Mouse (Mus musculus): ENCODE data around the gene Hoxb3.

The Hoxb3 gene

DNA sequence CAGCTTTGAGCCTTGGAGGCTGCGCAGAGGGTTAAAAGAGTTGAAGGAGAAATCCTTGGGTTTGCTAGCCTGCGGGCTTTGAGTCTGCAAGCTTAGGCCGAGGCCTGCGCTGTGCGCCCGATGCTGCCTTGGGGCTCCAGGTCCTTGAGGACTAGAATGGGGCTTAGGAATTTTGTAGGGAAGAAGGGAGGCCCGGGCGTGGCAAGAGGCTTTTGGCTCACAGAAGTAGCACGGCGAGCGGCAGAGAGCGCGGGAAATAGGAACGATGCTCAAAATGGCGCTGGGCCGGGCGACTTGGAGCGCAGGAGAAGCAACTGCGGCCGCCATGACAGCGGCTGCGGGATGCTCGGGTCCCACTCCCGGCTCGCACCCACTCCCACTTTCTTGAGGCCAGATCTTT is 31.2 kb downstream of the Hoxb3 start:
- no peak for DNase-seq

DNA sequence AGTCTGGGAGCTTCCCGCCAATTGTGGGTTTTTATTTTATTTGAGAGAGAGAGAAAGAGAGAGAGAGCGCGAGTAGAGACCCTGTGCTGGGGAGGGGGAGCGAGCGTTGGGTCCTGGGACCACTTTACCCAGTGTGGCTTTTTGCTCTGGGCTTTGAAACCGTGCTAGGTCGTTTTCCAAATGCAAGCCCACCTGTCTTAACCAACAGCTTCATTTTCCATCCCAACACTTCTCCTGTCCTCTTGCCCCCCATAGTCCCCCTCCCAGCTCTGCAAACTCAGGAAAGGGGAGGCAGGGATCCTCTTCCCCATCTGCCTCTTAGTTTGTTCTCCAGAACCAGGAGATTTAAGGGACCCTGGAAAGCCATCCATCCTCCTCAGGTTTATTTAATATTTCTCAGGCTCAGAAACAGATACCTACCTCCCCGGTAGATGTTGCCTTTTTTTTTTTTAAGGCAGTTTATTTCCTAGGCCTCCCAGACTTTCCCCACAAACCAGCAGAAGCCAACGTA is 31.7 kb downstream of the Hoxb3 start:
- no peak for DNase-seq

DNA sequence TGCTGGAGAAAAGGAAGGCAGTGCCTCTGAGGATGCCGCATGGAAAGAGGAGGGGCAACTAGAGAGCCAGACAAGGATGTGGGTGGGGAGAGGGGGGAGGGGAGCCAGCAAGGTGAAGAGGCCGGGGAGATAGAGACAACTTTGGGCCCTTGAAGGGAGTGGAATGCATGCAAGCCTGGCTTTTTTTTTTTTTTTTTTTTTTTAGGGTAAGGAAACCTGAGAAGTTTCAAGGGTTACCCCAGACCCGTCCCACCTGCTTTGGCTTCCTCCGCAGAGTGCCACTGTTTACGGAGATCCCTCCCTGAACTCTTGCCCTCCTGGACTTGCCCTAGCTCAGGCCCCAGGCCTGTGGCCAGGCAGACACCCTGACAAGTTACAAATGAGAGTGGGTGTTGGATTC is 40.7 kb downstream of the Hoxb3 start:
- DNase-seq, result no peak

DNA sequence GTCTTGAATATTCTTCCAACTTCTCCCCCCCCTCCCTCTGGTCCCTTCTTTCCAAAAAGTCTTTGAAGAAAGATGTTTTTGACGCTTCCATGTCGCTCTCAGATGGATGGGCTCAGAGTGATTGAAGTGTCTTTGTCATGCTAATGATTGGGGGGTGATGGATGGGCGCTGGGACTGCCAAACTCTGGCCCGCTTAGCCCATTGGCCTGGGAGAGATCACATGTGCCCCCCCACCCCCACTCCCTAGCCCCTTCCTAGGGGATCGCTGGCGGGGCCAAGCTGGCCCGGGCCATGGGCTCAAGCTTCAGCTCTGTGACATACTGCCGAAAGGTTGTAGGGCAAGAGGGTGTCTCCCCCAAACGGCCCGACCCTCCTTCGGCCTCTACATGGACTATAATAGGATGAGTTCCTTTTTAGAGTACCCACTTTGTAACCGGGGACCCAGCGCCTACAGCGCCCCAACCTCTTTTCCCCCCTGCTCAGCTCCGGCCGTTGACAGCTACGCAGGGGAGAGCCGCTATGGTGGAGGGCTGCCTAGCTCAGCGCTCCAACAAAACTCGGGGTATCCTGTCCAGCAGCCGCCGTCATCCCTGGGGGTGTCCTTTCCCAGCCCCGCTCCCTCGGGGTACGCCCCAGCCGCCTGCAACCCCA is 42.4 kb downstream of the Hoxb3 start, which contains the start of gene Hoxb1:
TSS of gene Hoxb1 (plus strand) at position 312 of the 651 bp plus-strand sequence.
- DNase-seq, result no peak

DNA sequence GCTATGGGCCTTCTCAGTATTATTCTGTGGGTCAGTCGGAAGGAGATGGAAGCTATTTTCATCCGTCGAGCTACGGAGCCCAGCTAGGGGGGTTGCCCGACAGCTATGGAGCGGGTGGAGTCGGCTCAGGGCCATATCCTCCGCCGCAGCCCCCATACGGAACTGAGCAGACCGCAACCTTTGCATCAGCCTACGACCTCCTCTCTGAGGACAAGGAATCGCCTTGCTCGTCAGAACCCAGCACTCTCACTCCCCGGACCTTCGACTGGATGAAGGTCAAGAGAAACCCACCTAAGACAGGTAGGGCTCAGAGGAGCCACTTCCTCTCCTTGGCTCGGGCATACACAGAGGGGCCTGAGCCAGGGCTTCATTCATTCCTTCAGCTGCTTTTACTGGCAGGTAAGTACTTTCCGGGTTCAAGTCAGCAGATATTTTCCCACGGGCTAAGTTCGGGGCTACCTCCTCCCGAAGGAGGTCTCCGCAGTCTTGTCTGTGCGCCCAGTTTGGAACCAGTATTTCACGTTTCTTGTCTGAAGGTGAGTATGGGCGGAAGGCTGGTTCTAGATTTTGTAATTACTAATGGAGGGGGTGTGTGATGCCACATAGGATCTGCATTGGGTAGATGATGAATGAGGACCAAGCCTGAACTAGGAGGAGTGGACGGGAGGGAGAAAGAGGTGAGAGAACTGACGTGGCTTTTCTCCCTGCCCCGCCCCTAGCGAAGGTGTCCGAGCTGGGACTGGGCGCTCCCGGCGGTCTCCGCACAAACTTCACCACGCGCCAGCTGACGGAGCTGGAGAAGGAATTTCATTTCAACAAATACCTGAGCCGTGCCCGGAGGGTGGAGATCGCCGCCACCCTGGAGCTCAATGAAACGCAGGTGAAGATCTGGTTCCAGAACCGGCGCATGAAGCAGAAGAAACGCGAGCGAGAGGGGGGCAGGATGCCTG is 43.2 kb downstream of the Hoxb3 start:
- DNase-seq, result no peak

DNA sequence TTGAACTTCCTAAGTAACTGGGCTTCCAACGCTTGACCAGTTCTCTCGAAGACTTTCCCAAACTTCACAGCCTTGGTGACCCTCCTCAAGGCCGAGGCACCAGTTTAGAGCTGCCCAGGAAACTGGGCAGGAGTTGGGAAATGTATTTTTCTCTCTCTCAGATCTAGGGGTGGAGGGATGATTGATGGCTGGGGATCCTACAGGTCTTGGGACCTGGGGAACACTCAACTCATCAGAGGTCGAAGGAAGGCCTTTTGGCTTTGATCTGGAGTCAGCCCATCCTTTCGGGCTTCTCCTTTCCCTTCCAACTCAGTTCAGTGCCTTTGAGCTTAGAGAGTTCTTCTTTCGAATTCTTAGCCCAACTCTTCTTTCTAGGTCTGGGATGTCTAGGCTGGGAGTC is 44.0 kb downstream of the Hoxb3 start:
- DNase-seq, result no peak

DNA sequence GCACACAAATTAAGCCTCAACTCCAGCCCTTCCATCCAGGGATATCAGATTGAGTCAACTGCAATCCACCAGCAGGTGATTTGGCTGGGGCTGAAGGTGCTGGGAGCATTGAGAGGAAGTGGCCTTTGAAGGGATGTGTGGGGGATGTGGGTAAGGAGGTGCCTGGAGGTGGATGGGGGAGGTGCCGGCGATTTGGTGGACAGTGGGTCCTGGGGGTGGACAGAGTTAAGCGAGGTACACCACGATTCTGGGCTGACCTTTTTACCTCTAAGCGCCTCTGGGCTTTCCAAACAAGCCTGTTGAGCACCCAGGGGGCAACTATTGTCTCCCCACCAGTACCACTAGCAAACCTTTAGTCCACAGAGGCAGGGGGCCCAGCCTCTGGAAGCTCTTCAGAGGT is 45.6 kb downstream of the Hoxb3 start:
- DNase-seq, result no peak

DNA sequence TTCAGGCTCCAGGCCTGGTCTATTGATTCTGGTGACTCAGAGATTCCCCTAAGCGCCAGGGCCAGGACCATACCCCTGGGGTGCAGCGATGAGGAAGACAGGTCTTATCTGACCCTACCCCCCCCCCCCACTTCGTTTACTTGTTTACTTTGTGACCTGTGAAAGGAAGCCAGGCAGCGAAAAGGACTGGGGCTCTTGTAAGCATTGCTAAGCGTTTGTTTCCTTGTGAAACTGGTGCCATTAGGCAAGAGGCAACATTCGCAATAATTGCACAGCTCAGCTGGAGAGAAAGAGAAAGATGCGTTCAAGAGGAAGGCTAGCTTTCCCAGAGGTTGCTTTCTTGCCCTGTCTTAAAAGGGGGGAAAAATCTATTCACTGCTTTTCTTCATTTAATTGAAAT is 46.0 kb downstream of the Hoxb3 start:
- DNase-seq, result no peak

DNA sequence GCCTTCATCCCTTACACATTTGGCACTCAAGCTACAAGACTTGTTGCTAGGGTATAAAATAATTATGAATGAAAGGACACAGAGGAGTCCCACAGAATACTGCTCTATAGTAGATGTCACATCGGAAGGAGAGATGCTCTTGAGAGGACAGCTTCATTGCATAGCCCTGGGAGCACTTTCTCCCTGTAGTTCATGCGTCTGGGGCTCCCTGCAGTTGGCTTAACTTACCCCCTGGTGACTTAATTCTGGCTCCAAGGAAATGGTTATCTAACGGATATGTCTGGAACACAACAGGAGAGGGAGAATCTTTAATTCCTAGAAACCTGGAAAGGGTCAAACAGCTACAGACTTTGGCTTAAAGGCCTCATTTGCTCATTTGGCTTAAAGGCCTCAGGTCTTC is 48.6 kb downstream of the Hoxb3 start:
- DNase-seq, result no peak

DNA sequence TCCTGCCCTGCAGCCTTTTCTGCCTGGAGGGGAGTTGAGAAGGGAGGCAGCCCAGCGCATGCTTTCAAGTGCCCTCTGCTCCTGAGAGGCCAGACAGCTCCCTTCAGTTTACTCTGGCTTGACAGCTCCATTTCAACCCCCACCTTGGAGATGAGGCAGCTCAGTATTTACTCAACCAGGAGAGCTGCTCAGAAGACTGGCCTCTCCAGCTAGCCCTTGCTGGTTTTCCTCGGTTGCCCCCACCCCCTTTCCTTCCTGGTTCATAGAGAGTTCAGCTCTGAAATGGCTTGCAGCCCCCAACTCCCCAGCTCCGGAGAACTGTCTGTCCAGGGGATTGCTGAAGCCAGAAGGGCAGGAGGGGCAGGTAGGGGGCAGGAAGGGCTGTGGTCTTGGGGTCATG is 49.4 kb downstream of the Hoxb3 start:
- no peak for DNase-seq

DNA sequence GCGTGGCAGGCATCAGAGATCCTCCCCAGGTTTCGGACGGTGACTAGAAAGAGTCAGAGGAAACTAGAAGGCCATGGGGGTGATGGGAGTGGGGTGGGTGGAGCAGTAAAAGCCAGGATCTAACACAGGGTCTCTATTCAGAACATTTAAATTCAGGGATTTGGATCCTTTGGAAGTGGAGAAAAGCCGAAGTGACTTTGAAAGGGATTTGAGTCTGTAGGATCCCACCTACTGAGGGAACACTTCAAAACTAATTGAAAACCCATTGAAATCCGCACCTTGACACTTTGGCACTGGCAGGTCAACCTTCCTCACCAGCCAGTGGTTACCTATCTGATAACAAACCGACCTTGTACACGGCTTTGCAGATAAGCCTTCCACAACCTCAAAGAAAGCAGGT is 51.7 kb downstream of the Hoxb3 start:
- DNase-seq, result no peak

DNA sequence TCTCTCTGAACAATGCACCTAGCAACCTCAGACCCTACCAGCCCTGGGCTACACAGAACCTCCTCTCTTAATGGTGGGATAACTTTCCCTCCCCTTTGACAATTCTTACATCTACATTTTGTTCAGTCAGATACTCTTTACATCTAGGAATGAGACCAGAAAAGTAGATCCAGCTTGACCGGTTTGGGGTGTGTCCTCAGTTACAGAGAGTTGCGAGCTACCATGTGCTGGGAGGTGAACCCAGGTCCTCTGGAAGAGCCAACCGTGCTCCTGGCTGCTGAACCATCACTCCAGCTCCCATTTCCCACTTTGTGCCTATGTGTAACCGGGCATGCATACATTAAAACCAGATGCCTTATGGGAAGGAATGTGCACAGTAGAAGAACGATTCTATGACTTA is 60.3 kb downstream of the Hoxb3 start:
- DNase-seq, result no peak

DNA sequence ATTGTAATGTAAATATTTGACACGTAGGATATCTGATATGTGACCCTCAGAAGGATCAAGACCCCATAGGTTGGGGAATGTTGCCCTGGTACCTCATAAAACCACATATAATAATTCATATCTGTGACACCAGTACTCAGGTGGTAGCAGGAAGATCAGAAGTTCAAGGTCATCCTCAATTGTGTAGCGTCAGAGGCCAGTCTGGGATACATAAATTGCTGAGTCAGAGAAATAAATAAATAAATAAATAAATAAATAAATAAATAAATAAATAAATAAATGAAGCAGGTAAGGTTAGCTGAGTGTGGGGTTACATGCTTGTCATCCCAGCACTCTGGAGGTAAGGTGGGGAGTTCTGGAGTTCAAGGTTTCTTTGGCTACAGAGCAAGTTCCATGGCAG is 64.5 kb downstream of the Hoxb3 start:
- no peak for DNase-seq

DNA sequence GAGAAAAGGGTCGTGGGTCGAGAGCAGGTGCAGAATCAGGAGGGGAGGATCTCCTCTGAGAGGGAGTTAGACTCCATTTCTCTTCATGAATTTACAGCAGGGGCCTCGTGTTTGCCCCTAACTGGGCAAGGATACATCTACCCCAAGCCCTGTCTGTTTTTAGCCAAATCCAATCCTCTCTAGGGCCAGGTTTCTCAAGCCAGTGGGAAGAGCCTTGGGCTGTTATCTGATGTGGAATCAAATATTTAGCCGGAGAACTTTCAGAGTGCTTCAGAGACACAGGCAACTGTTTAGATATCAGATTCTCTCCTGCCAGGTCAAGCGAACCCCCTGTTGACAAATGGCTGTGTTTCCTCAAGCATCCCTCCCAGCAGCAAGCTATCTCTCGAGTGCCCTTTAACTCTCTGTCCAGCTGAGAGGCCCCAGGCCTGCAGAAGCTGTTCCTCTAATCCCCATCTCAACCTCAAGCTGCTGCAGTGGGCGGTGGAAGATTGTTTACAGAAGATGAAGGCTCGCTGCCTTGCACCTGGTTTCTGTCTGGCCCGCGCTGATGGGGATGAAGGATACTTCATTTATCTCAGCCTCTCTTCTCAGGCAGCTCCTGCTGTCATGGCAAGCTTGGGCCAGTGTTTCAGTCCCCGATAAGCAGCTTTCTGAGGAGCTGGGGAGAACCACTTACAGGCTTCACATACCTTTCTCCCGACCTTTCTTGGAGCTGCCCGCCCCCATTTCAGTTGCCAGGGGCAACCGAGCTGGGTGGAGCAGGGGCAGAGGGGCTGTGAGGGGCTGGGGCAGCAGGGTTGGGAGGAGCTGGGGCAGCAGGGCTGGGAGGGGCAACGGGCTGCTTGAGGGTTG is 73.9 kb downstream of the Hoxb3 start:
- no peak for DNase-seq

All from cerebellum, postnatal 36 days (tissue).